Mouse (Mus musculus) myocyte (in vitro differentiated cells): ENCODE data around the gene Slc16a14.

Experiments used
- POLR2A ChIP-seq: IDR thresholded peaks from one replicate; pipeline ENCODE4 v1.6.1; 2011; ENCODE audit warnings: low read depth, mild to moderate bottlenecking, control low read depth, moderate library complexity; ENCODE audit not compliant: insufficient read length
- TCF12 ChIP-seq: IDR thresholded peaks from one replicate; pipeline ENCODE4 v1.6.1; 2011; ENCODE audit warnings: mild to moderate bottlenecking, control low read depth; ENCODE audit not compliant: poor library complexity, insufficient read depth, severe bottlenecking

- TF ChIP-seq TCF12 (no peak), POLR2A (no peak)
These were observed 30.5 kb downstream of the Slc16a14 start for GRCm38 (mm10) chr1:84904467-84904866.
